Mouse (Mus musculus) lung, adult 2 months (tissue): Measurements from ENCODE around the gene Cul4a. TPM values are rescaled to one million over a fixed set of nuclear protein-coding genes. Genes with fewer than 3 reads are reported as not detected.

Experiments used
- DNase-seq: peaks from one replicate; pipeline ENCODE4 v3.0.0; 2022
- H3K4me1 ChIP-seq: fragments of 200-500 bp; 2 replicates; pipeline ENCODE4 v1.6.1; 2011; ENCODE audit warnings: low read length; ENCODE audit not compliant: control insufficient read depth, insufficient read depth
- H3K4me3 ChIP-seq: fragments of 200-500 bp; replicated peaks from 2 replicates; pipeline ENCODE3; 2011; ENCODE audit warnings: low read depth, mild to moderate bottlenecking, control low read depth, low read length; ENCODE audit errors: extremely low read depth
- CTCF ChIP-seq: fragments of 200-500 bp; IDR thresholded peaks from 2 replicates; pipeline ENCODE4 v1.5.1; 2011; ENCODE audit warnings: mild to moderate bottlenecking, low read length, control low read depth; ENCODE audit not compliant: insufficient read depth
- POLR2A ChIP-seq: fragments of 200-500 bp; IDR thresholded peaks from 2 replicates; pipeline ENCODE4 v1.6.1; 2011; ENCODE audit warnings: low read depth, mild to moderate bottlenecking, control low read depth, low read length, borderline replicate concordance; ENCODE audit errors: extremely low read depth
- WGBS: fragments of 180-500 bp; shearing (Covaris S2); methylation state at CpG from one replicate; pipeline ENCODE4 v1.1.7; 2018; 5-methylcytosine and 5-hydroxymethylcytosine counted together
- polyA plus RNA-seq: library from polyadenylated mRNA; depleted of rRNA; stranded (reverse); fragments of >200 nt; gene quantifications from 2 replicates; pipeline ENCODE4 v1.2.3, GENCODE M21; 2012

The Cul4a gene
- polyA plus RNA-seq, 1 experiment, result 41.4 TPM

DNA sequence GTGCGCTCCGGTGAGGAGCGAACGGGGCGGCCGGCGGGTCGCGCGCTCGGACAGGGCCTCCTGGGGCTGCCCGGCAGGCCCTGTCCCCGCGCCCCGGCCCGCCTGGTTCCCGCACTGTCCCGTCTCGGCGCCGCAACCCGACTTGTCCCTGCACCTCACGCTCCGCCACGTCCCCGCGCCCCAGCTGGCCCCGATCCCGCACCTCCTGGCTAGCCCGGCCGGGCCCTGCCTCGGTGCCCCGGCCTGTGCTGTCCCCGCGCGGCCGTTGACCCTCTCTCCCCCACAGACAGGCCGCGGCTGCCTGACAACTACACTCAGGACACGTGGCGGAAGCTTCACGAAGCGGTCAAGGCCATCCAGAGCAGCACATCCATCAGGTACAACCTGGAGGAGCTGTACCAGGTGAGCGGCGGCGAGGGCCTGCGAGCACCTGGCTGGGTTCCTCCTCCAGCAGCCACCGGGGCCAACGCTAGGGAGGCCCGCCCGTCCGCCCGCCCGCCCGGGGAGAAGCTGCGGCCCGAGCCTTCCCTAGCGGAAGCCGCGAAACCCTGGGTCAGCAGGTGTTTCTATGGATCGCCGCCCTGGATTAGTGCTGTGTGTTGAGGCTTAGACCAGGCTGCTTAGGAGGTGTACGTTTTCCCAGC lies 609 bp downstream of the Cul4a start:
- under 1% methylated on average over 54 of the region's 63 CpGs for WGBS
- peaks cover 3% of the 10 kb centered on the region for H3K4me1 ChIP-seq
- DNase-seq, result no peak
- no peak for TF ChIP-seq CTCF
- no peak for TF ChIP-seq POLR2A
- peak overlapping the region; percentile 89 for H3K4me3 ChIP-seq

GRCm38 (mm10) chr8:13107990-13108638 lies 2.7 kb downstream of the Cul4a start:
- no peak for DNase-seq
- H3K4me1 ChIP-seq, result peaks cover 3% of the 10 kb centered on the region
- H3K4me3 ChIP-seq, result no peak overlapping the region
- 79% methylated on average over 13 of the region's 13 CpGs for WGBS
- TF ChIP-seq CTCF, result no peak
- TF ChIP-seq POLR2A, result no peak

DNA sequence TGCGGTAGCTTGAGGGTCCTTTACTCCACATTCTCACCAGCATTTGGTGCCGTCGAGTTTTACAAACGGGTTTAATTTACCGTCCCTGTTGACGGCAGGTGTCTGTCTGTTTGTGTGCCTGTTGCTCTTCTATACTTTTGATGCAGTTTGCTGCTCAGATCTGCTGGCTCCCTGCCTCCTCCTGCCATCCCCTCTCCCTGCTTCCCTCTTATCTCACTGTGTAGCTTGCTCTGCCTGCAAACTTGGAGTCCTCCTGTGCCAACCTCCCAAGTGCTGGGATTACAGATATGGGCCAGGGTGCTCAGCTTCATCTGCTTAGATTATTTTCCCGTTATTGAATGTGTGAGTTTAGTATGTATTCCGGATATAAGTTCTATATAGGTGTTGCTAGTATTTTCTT lies 3.5 kb downstream of the Cul4a start:
- TF ChIP-seq CTCF (no peak), POLR2A (no peak)
- no peak for DNase-seq
- Histone ChIP-seq H3K4me1 (peaks cover 3% of the 10 kb centered on the region), H3K4me3 (no peak overlapping the region)
- WGBS, result 87% methylated on average over 8 of the region's 8 CpGs

GRCm38 (mm10) chr8:13109416-13109960 lies 4.1 kb downstream of the Cul4a start:
- H3K4me1 ChIP-seq, result peaks cover 3% of the 10 kb centered on the region
- DNase-seq, result no peak
- 32% methylated on average over 1 of the region's 1 CpGs for WGBS
- no peak overlapping the region for H3K4me3 ChIP-seq
- no peak for TF ChIP-seq CTCF
- TF ChIP-seq POLR2A, result no peak

GRCm38 (mm10) chr8:13111917-13112316 lies 6.5 kb downstream of the Cul4a start:
- no peak for DNase-seq
- H3K4me3 ChIP-seq, result no peak overlapping the region
- TF ChIP-seq POLR2A (no peak), CTCF (no peak)
- WGBS, result 78% methylated on average over 11 of the region's 11 CpGs
- H3K4me1 ChIP-seq, result no peaks in the 10 kb centered on the region

- DNase-seq, result no peak
- no peak for TF ChIP-seq CTCF
- TF ChIP-seq POLR2A, result no peak
- WGBS, result 84% methylated on average over 4 of the region's 4 CpGs
- Histone ChIP-seq H3K4me1 (no peaks in the 10 kb centered on the region), H3K4me3 (no peak overlapping the region)
These were observed 7.8 kb downstream of the Cul4a start for GRCm38 (mm10) chr8:13113232-13113631.

GRCm38 (mm10) chr8:13117096-13117495 lies 11.7 kb downstream of the Cul4a start:
- TF ChIP-seq POLR2A, result no peak
- no peak for TF ChIP-seq CTCF
- Histone ChIP-seq H3K4me1 (no peaks in the 10 kb centered on the region), H3K4me3 (no peak overlapping the region)
- 91% methylated on average over 2 of the region's 2 CpGs for WGBS
- DNase-seq, result no peak

DNA sequence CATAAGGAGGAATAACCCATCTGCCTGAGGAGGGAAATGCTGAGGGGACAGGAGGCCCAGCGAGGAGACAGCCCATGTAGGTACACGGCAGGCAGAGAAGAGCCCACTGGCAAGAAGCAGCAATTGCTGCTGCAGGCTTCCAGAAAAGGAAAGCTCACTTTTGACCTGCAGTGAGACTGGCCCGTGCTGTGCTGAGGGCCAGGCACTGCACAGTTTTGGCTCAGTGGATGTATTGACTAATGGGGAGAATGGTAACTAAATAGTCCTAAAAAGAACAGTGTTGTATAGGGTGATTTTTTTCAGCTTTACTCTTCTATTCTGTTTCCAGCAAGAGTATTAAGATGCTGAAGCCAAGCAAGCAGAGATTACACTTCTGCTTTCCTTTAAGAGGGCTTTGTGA lies 13.1 kb downstream of the Cul4a start:
- no peak for DNase-seq
- H3K4me1 ChIP-seq, result no peaks in the 10 kb centered on the region
- no peak overlapping the region for H3K4me3 ChIP-seq
- WGBS, result 82% methylated on average over 3 of the region's 3 CpGs
- TF ChIP-seq CTCF (no peak), POLR2A (no peak)

GRCm38 (mm10) chr8:13120882-13121665 lies 15.7 kb downstream of the Cul4a start:
- WGBS, result 74% methylated on average over 7 of the region's 7 CpGs
- Histone ChIP-seq H3K4me1 (no peaks in the 10 kb centered on the region), H3K4me3 (no peak overlapping the region)
- no peak for DNase-seq
- TF ChIP-seq POLR2A (no peak), CTCF (no peak)
